Mouse (Mus musculus) liver, postnatal 0 days (tissue): Measurements from ENCODE around the gene Gm20388. TPM values are rescaled to one million over a fixed set of nuclear protein-coding genes. Genes with fewer than 3 reads are reported as not detected.

ENCODE experiments used
- ATAC-seq: fragments of 200-750 bp; cut with Nextera tagmentation; 2 replicates; pipeline ENCODE4 v1.8.0; 2017; ENCODE audit warnings: mild to moderate bottlenecking, moderate library complexity
- DNase-seq: peaks from one replicate; pipeline ENCODE4 v3.0.0-alpha.2; 2016
- H3K27ac ChIP-seq: fragments of 300-500 bp; sonication (generic); 2 replicates; pipeline ENCODE4 v1.5.1; 2014; ENCODE audit warnings: antibody characterized with exemption, moderate library complexity, mild to moderate bottlenecking, low read depth
- H3K27me3 ChIP-seq: fragments of 300-500 bp; sonication (generic); 2 replicates; pipeline ENCODE4 v1.6.1; 2014; ENCODE audit warnings: low read length, control low read depth, mixed read lengths; ENCODE audit not compliant: insufficient read depth
- H3K36me3 ChIP-seq: fragments of 300-500 bp; sonication (generic); replicated peaks from 2 replicates; pipeline ENCODE4 v1.6.1; 2014; ENCODE audit warnings: mild to moderate bottlenecking, control low read depth, low read length, moderate library complexity, mixed read lengths; ENCODE audit not compliant: insufficient read depth
- H3K4me1 ChIP-seq: fragments of 300-500 bp; sonication (generic); 2 replicates; pipeline ENCODE4 v1.6.1; 2014; ENCODE audit warnings: antibody characterized with exemption, mild to moderate bottlenecking, control low read depth; ENCODE audit not compliant: insufficient read depth
- H3K4me2 ChIP-seq: fragments of 300-500 bp; sonication (generic); 2 replicates; pipeline ENCODE4 v1.6.1; 2014; ENCODE audit warnings: low read depth, mild to moderate bottlenecking, low read length, moderate library complexity, mixed read lengths
- H3K4me3 ChIP-seq: fragments of 300-500 bp; sonication (generic); 2 replicates; pipeline ENCODE4 v1.5.1; 2014; ENCODE audit warnings: low read depth, low read length
- H3K9ac ChIP-seq: fragments of 300-500 bp; sonication (generic); replicated peaks from 2 replicates; pipeline ENCODE4 v1.6.1; 2014; ENCODE audit warnings: mild to moderate bottlenecking, moderate library complexity
- H3K9me3 ChIP-seq: fragments of 300-500 bp; sonication (generic); 2 replicates; pipeline ENCODE4 v1.6.1; 2016; ENCODE audit warnings: mild to moderate bottlenecking, control low read depth, low read length, mixed read lengths
- CTCF ChIP-seq: sonication (generic); IDR thresholded peaks from 2 replicates; pipeline ENCODE4 v1.5.1; 2016; ENCODE audit warnings: antibody characterized with exemption, low read depth
- EP300 ChIP-seq: IDR thresholded peaks from 2 replicates; pipeline ENCODE4 v1.6.1; 2016; ENCODE audit warnings: antibody characterized with exemption, low read depth, mild to moderate bottlenecking
- WGBS: fragments of 180-500 bp; shearing (Covaris S2); extraction: QIAGEN DNeasy Blood & Tissue Kit; methylation state at CpG from one replicate; pipeline ENCODE4 v1.1.7; 2014; ENCODE audit not compliant: insufficient replicate concordance; 5-methylcytosine and 5-hydroxymethylcytosine counted together
- polyA plus RNA-seq: library from polyadenylated mRNA; unstranded; fragments of >200 nt; fragmentation: Nextera tagmentation; extraction: Ambion mirVana; gene quantifications from 2 replicates; pipeline ENCODE4 v1.2.1, GENCODE M21; 2015

Gene Gm20388
- polyA plus RNA-seq, 1 experiment from 2014 or later, result not detected

DNA sequence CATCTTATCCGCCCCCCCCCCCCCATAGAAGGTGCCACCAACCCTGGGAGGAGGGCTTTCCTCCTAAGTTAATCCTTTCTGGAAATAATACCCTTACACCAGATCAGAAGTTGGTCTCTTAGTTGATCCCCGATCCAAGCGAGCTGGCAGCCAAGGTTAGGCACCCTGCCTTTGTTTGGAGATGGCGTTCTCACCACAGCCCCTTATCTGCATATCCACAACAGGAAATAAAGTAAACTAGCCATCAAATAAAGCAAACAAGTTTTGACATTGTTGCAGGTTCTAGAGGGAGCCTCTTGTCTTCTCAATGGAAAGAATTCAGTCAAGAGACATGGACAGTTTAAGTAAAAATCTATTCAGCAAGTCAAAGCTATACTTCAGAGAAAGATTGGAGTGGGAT is 200.7 kb downstream of the Gm20388 start:
- Histone ChIP-seq H3K4me2 (no peak overlapping the region), H3K27ac (no peak overlapping the region), H3K9ac (no peak overlapping the region), H3K9me3 (no peaks in the 10 kb centered on the region), H3K27me3 (peaks cover 20% of the 10 kb centered on the region), H3K4me1 (peaks cover 26% of the 10 kb centered on the region), H3K36me3 (no peaks in the 10 kb centered on the region), H3K4me3 (no peak overlapping the region)
- ATAC-seq, result no peak
- no peak for TF ChIP-seq CTCF
- no peak for TF ChIP-seq EP300
- no peak for DNase-seq
- 63% methylated on average over 4 of the region's 4 CpGs for WGBS

DNA sequence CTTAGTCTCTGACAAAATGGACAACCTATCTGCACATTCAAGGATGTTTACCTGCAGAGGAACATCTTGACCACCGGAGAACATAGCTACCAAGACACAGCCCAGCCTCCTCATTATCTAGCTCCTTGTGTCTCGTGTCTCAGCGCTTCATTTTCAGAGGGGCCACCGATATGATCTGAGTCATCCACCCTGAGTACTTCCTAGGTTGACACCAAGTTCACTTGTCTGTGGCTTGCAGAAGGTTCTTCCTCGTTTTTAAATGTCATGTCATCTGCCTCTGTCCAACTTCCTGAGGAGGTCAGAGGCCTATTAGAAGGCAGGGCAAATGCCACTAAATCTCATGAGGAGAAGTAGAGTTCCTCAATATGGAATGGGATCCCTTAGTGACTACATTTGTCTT is 201.9 kb downstream of the Gm20388 start:
- Histone ChIP-seq H3K27ac (peak overlapping the region; percentile 92), H3K36me3 (no peaks in the 10 kb centered on the region), H3K4me3 (no peak overlapping the region), H3K27me3 (peaks cover 20% of the 10 kb centered on the region), H3K4me2 (peak overlapping the region; percentile 100), H3K9ac (no peak overlapping the region), H3K9me3 (no peaks in the 10 kb centered on the region), H3K4me1 (peaks cover 26% of the 10 kb centered on the region)
- WGBS, result 31% methylated on average over 5 of the region's 5 CpGs
- DNase-seq (no peak), ATAC-seq (no peak)
- TF ChIP-seq EP300 (no peak), CTCF (no peak)

DNA sequence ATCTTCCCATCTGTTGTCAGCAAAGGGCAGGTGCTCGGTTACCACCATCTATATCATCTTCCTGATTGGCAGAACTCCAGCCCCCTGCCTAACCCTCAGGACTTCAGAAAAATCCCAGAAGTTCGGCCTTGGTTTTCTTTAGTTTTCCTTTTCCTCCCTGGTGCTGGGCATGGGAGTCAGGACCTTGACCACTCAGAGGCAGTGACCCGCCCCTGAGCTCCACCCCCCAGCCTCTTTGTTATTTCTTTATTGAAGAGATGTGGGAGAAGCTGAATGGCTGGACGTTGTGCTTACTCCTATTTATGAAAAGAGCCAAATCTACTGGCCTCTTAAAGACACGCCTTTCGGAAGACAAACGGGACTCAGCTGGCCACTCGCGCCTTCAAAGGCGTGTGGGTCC is 202.7 kb downstream of the Gm20388 start:
- Histone ChIP-seq H3K4me1 (peaks cover 26% of the 10 kb centered on the region), H3K9ac (peak overlapping the region; percentile 70), H3K9me3 (no peaks in the 10 kb centered on the region), H3K27me3 (peaks cover 24% of the 10 kb centered on the region), H3K36me3 (no peaks in the 10 kb centered on the region), H3K4me3 (peak overlapping the region; percentile 61), H3K27ac (peak overlapping the region; percentile 92), H3K4me2 (peak overlapping the region; percentile 100)
- WGBS, result 7% methylated on average over 10 of the region's 10 CpGs
- TF ChIP-seq CTCF, result no peak
- no peak for TF ChIP-seq EP300
- peak; percentile 35 for ATAC-seq
- DNase-seq, result no peak

DNA sequence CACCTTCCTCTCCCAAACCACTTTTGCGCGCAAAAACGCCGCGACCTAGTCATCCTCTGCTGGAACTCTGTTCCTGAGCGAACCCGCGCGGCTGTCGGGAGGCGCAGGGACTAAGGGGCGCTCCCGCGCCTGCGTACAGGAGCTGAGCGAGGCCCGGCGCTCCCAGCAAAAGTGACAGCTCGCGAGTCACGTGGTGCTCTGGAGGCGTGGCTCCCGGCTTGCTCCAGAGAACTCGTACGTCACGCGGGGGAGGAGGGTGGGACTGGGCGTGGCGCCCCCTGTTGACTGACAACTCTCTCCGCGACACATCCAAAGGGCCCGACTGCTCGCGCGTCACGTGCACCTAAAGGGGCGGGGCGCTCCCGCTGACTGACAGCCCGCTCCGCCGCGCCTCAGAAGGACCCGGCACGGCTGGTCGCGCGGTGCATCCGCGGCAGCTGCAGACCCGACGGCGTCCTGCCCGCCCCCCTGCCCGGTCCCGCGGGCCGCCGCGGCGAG is 203.2 kb downstream of the Gm20388 start, which contains the start of gene 6430548M08Rik:
TSS of gene 6430548M08Rik (plus strand) at position 395 of the 498 bp plus-strand sequence.
- Histone ChIP-seq H3K9me3 (no peaks in the 10 kb centered on the region), H3K4me3 (peak within 1 kb of the TSS; percentile 61), H3K27ac (peak within 1 kb of the TSS; percentile 92), H3K4me1 (peaks cover 21% of the 10 kb centered on the region), H3K4me2 (peak within 1 kb of the TSS; percentile 100), H3K27me3 (peaks cover 24% of the 10 kb centered on the region), H3K9ac (peak within 1 kb of the TSS; percentile 70), H3K36me3 (no peaks in the 10 kb centered on the region)
- 0% methylated on average over 45 of the region's 61 CpGs for WGBS
- TF ChIP-seq EP300 (no peak), CTCF (peak; percentile 81)
- peak; percentile 100 for DNase-seq
- ATAC-seq, result peak; percentile 93

DNA sequence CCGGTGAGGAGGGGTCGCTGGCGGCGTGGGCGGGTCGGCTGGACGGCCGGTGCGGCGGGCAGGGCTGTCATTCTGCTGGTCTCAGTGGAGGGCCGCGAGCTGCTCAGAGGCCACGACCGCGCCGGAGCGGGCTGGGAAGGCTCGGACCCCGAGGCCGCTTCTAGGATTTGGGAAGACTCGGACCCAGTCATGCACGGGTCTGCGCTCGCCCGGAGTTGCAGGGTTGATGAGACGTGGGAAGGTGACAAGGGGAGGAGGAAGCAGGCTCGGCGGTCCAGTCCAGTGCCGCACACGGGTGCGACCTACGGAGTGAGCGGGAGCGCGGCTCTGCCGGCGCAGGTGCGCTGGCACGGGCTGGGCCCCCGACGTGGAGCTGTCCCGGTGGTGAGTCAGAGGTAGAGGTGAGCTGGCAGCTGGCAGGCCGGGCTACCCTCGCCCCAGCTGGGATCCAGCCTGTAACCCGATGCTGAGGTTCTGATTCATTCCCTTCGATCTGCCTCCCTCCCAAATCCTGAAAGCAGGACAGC is 203.7 kb downstream of the Gm20388 start:
- DNase-seq (no peak), ATAC-seq (peak; percentile 10)
- Histone ChIP-seq H3K9me3 (no peaks in the 10 kb centered on the region), H3K4me1 (peaks cover 19% of the 10 kb centered on the region), H3K27me3 (peaks cover 24% of the 10 kb centered on the region), H3K27ac (peak overlapping the region; percentile 12; the same call in 1 of the 2 replicates), H3K4me3 (peak overlapping the region; percentile 61), H3K36me3 (no peaks in the 10 kb centered on the region), H3K4me2 (peak overlapping the region; percentile 100), H3K9ac (peak overlapping the region; percentile 60)
- WGBS, result 3% methylated on average over 38 of the region's 46 CpGs
- no peak for TF ChIP-seq EP300
- TF ChIP-seq CTCF, result no peak

DNA sequence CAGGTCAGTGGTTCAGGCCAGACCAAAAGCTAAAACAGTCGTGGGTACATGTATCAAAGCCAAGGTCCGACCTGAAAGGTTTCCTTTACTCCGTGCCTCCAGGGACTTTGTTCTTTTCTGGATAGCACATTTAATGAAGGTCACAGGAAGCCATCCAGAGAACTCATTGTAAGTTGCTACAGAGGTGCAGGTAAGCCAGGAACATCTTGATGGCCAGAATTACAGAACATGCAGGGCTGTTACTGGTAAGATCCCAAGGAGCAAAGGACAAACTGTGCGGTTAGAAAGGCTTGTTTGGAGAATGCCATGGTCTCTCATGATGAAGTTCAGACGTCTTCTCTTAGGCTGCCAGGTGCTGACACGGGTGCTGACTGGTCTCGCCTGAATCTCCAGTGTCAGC is 206.0 kb downstream of the Gm20388 start:
- no peak overlapping the region for H3K27ac ChIP-seq
- DNase-seq (no peak), ATAC-seq (no peak)
- peaks cover 24% of the 10 kb centered on the region for H3K27me3 ChIP-seq
- no peak overlapping the region for H3K9ac ChIP-seq
- no peaks in the 10 kb centered on the region for H3K9me3 ChIP-seq
- peak overlapping the region; percentile 20; the same call in 1 of the 2 replicates for H3K4me2 ChIP-seq
- TF ChIP-seq CTCF, result no peak
- no peak for TF ChIP-seq EP300
- 61% methylated on average over 7 of the region's 7 CpGs for WGBS
- H3K36me3 ChIP-seq, result no peaks in the 10 kb centered on the region
- peaks cover 21% of the 10 kb centered on the region for H3K4me1 ChIP-seq
- no peak overlapping the region for H3K4me3 ChIP-seq
